Mouse (Mus musculus): Measurements from ENCODE around the gene Fam189a1.

The Fam189a1 gene

GRCm38 (mm10) chr7:64881387-64881786 lies 275.0 kb downstream of the Fam189a1 start:
- DNase-seq (ENCODE audit: extremely low spot score) = no peak

GRCm38 (mm10) chr7:64880415-64880814 lies 276.0 kb downstream of the Fam189a1 start:
- no peak for DNase-seq (ENCODE audit: extremely low spot score)

GRCm38 (mm10) chr7:64874941-64875340 lies 281.4 kb downstream of the Fam189a1 start:
- DNase-seq (ENCODE audit: extremely low spot score) = no peak

- DNase-seq (ENCODE audit: extremely low spot score) = no peak
These were observed 283.1 kb downstream of the Fam189a1 start for GRCm38 (mm10) chr7:64873266-64873665.

- peak; percentile 95 for DNase-seq (ENCODE audit: extremely low spot score)
These were observed 283.6 kb downstream of the Fam189a1 start, which contains the start of gene Nsmce3 for GRCm38 (mm10) chr7:64872743-64873241. Gene Nsmce3 (minus strand): TSS chr7:64872997.

GRCm38 (mm10) chr7:64871987-64872742 lies 284.2 kb downstream of the Fam189a1 start:
- DNase-seq (ENCODE audit: extremely low spot score) = peak; percentile 10

GRCm38 (mm10) chr7:64869549-64870065 lies 286.8 kb downstream of the Fam189a1 start:
- DNase-seq (ENCODE audit: extremely low spot score) = no peak

- no peak for DNase-seq (ENCODE audit: extremely low spot score)
These were observed 292.8 kb downstream of the Fam189a1 start for GRCm38 (mm10) chr7:64863538-64863937.

GRCm38 (mm10) chr7:64862978-64863377 lies 293.4 kb downstream of the Fam189a1 start:
- no peak for DNase-seq (ENCODE audit: extremely low spot score)

- DNase-seq (ENCODE audit: extremely low spot score) = no peak
These were observed 299.8 kb downstream of the Fam189a1 start for GRCm38 (mm10) chr7:64856526-64857082.

- DNase-seq (ENCODE audit: extremely low spot score) = no peak
These were observed 300.4 kb downstream of the Fam189a1 start for GRCm38 (mm10) chr7:64855976-64856375.

- no peak for DNase-seq (ENCODE audit: extremely low spot score)
These were observed 300.9 kb downstream of the Fam189a1 start for GRCm38 (mm10) chr7:64855389-64855927.

GRCm38 (mm10) chr7:64850791-64851190 lies 305.6 kb downstream of the Fam189a1 start:
- peak; percentile 45 for DNase-seq (ENCODE audit: extremely low spot score)

GRCm38 (mm10) chr7:64847366-64847899 lies 308.9 kb downstream of the Fam189a1 start:
- no peak for DNase-seq (ENCODE audit: extremely low spot score)

GRCm38 (mm10) chr7:64846061-64846460 lies 310.3 kb downstream of the Fam189a1 start:
- no peak for DNase-seq (ENCODE audit: extremely low spot score)

GRCm38 (mm10) chr7:64840946-64841659 lies 315.3 kb downstream of the Fam189a1 start:
- DNase-seq (ENCODE audit: extremely low spot score) = peak; percentile 45

- DNase-seq (ENCODE audit: extremely low spot score) = no peak
These were observed 315.8 kb downstream of the Fam189a1 start for GRCm38 (mm10) chr7:64840576-64840895.

- peak; percentile 77 for DNase-seq (ENCODE audit: extremely low spot score)
These were observed 316.4 kb downstream of the Fam189a1 start for GRCm38 (mm10) chr7:64839801-64840575.

- no peak for DNase-seq (ENCODE audit: extremely low spot score)
These were observed 317.1 kb downstream of the Fam189a1 start for GRCm38 (mm10) chr7:64839281-64839680.

GRCm38 (mm10) chr7:64830214-64830995 lies 326.0 kb downstream of the Fam189a1 start:
- peak; percentile 23 for DNase-seq (ENCODE audit: extremely low spot score)
